Mouse (Mus musculus) bone marrow, adult 2 months (tissue): ENCODE measurements around the gene Atn1.

Source experiments
- CTCF ChIP-seq: fragments of 200-500 bp; IDR thresholded peaks from 2 replicates; pipeline ENCODE4 v1.5.1; 2011; ENCODE audit warnings: low read length, control low read depth; ENCODE audit not compliant: control insufficient read depth, insufficient read depth
- POLR2A ChIP-seq: fragments of 200-500 bp; IDR thresholded peaks from 2 replicates; pipeline ENCODE4 v1.6.1; 2011; ENCODE audit warnings: low read depth, mild to moderate bottlenecking, control low read depth, low read length, borderline replicate concordance; ENCODE audit not compliant: control insufficient read depth

DNA sequence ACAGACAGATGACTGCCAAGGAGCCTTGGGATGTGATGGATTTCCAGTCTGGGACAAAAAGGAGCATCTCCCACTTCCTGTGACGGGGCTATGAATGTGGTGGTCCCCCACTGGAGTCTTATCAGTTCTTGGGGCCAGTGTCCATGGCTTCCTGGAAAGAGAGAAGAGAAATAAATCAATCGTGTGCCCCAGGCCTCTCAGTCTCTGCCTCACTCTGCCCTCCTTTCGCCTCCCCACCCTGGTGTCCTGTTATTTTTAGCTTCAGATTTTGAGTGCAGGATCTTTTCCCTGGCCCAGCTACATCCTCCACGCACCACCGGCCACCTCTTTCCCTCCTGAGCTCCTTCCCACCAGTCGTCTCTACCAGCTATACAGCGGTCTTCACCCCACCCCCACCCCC lies 13.7 kb upstream of the Atn1 start:
- TF ChIP-seq CTCF (no peak), POLR2A (no peak)
